Mouse (Mus musculus) liver, embryonic 15.5 days (tissue): Measurements from ENCODE around the gene Zfp692. TPM values are rescaled to one million over a fixed set of nuclear protein-coding genes. Genes with fewer than 3 reads are reported as not detected.
A peak's percentile ranks its signal among the peaks of the same experiment; 100 is the strongest.
"Not testable (repeated sequence)": the region's sequence is repeated elsewhere in the genome, so short reads cannot be mapped to it uniquely, and the experiment has no call there.

Source experiments
- ATAC-seq: fragments of 200-750 bp; cut with Nextera tagmentation; 2 replicates; pipeline ENCODE4 v1.8.0; 2017; ENCODE audit warnings: moderate number of reproducible peaks, mild to moderate bottlenecking, moderate library complexity; ENCODE audit not compliant: insufficient read depth
- H3K27ac ChIP-seq: fragments of 300-500 bp; sonication (generic); replicated peaks from 2 replicates; pipeline ENCODE4 v1.5.1; 2015; ENCODE audit warnings: mild to moderate bottlenecking, inconsistent platforms
- H3K27me3 ChIP-seq: fragments of 300-500 bp; sonication (generic); 2 replicates; pipeline ENCODE4 v1.6.1; 2015; ENCODE audit warnings: mild to moderate bottlenecking, inconsistent platforms
- H3K36me3 ChIP-seq: fragments of 300-500 bp; sonication (generic); replicated peaks from 2 replicates; pipeline ENCODE4 v1.6.1; 2015; ENCODE audit warnings: moderate library complexity, mild to moderate bottlenecking, inconsistent platforms
- H3K4me1 ChIP-seq: fragments of 300-500 bp; sonication (generic); replicated peaks from 2 replicates; pipeline ENCODE4 v1.6.1; 2015; ENCODE audit warnings: inconsistent platforms
- H3K4me2 ChIP-seq: fragments of 300-500 bp; sonication (generic); 2 replicates; pipeline ENCODE4 v1.6.1; 2015; ENCODE audit warnings: moderate library complexity, mild to moderate bottlenecking, inconsistent platforms
- H3K4me3 ChIP-seq: fragments of 300-500 bp; sonication (generic); replicated peaks from 2 replicates; pipeline ENCODE4 v1.5.1; 2015; ENCODE audit warnings: mild to moderate bottlenecking, inconsistent platforms
- H3K9ac ChIP-seq: fragments of 300-500 bp; sonication (generic); 2 replicates; pipeline ENCODE4 v1.6.1; 2015; ENCODE audit warnings: moderate library complexity, mild to moderate bottlenecking, inconsistent platforms
- H3K9me3 ChIP-seq: fragments of 300-500 bp; sonication (generic); replicated peaks from 2 replicates; pipeline ENCODE4 v1.6.1; 2016; ENCODE audit warnings: inconsistent platforms
- WGBS: fragments of 180-500 bp; shearing (Covaris S2); methylation state at CpG from one replicate; pipeline ENCODE4 v1.1.7; 2015; ENCODE audit warnings: mixed read lengths; ENCODE audit not compliant: insufficient replicate concordance; 5-methylcytosine and 5-hydroxymethylcytosine counted together
- polyA plus RNA-seq: library from polyadenylated mRNA; unstranded; fragments of >200 nt; fragmentation: Nextera tagmentation; extraction: Ambion mirVana; gene quantifications from 2 replicates; pipeline ENCODE4 v1.2.1, GENCODE M21; 2015

Gene Zfp692
- polyA plus RNA-seq, 1 experiment from 2014 or later, result 9.4 TPM

- H3K9me3 ChIP-seq, result no peaks in the 10 kb centered on the region
- no peak overlapping the region for H3K4me3 ChIP-seq
- H3K9ac ChIP-seq, result no peak overlapping the region
- H3K4me2 ChIP-seq, result 0 out of 2 replicates have a peak overlapping the region, but pooled peaks have one; percentile 8
- H3K27me3 ChIP-seq, result no peaks in the 10 kb centered on the region
- 67% methylated on average over 3 of the region's 3 CpGs for WGBS
- H3K36me3 ChIP-seq, result peaks cover 4% of the 10 kb centered on the region
- no peak for ATAC-seq
- H3K27ac ChIP-seq, result peak overlapping the region; percentile 94
- peaks cover 76% of the 10 kb centered on the region for H3K4me1 ChIP-seq
These were observed 48.1 kb downstream of the Zfp692 start for GRCm38 (mm10) chr11:58354927-58355326.

- no peak for ATAC-seq
- Histone ChIP-seq H3K4me2 (no peak overlapping the region), H3K27ac (no peak overlapping the region), H3K36me3 (no peaks in the 10 kb centered on the region), H3K27me3 (no peaks in the 10 kb centered on the region), H3K4me3 (no peak overlapping the region), H3K4me1 (peaks cover 60% of the 10 kb centered on the region), H3K9me3 (no peaks in the 10 kb centered on the region), H3K9ac (no peak overlapping the region)
- WGBS, result 82% methylated on average over 3 of the region's 3 CpGs
These were observed 50.2 kb downstream of the Zfp692 start for GRCm38 (mm10) chr11:58357042-58357441.

- H3K27ac ChIP-seq, result 0 out of 2 replicates have a peak overlapping the region, but pooled peaks have one; percentile 15
- no peak overlapping the region for H3K9ac ChIP-seq
- H3K4me1 ChIP-seq, result peaks cover 51% of the 10 kb centered on the region
- ATAC-seq, result no peak
- H3K4me3 ChIP-seq, result no peak overlapping the region
- no peak overlapping the region for H3K4me2 ChIP-seq
- 57% methylated on average over 6 of the region's 6 CpGs for WGBS
- H3K27me3 ChIP-seq, result no peaks in the 10 kb centered on the region
- H3K9me3 ChIP-seq, result no peaks in the 10 kb centered on the region
- no peaks in the 10 kb centered on the region for H3K36me3 ChIP-seq
These were observed 51.1 kb downstream of the Zfp692 start for GRCm38 (mm10) chr11:58357844-58358534.

- H3K9ac ChIP-seq, result not testable (repeated sequence)
These were observed 55.7 kb downstream of the Zfp692 start for GRCm38 (mm10) chr11:58362562-58362961.

More at GRCm38 (mm10) chr11:58362562-58362961, 55.7 kb downstream of the Zfp692 start:
- H3K36me3 ChIP-seq, H3K27me3 ChIP-seq, H3K9me3 ChIP-seq, ATAC-seq, H3K4me2 ChIP-seq, H3K27ac ChIP-seq, H3K4me3 ChIP-seq: not testable (repeated sequence)
- no CpG with 5 or more reads among the region's 6 CpGs for WGBS
- peaks cover 17% of the 10 kb centered on the region for H3K4me1 ChIP-seq

Other genes with a start within 250 kb of the Zfp692 start
- gene Gm12248, start 213.9 kb upstream of the Zfp692 start, polyA plus RNA-seq, result not detected in 2 replicates
- gene Cnot8, start 202.9 kb upstream of the Zfp692 start, polyA plus RNA-seq, result 34.1 and 37.2 TPM in 2 replicates
- 9.3 and 9.8 TPM in 2 replicates for gene Gemin5, start 138.5 kb upstream of the Zfp692 start, polyA plus RNA-seq
- gene Mrpl22, start 135.4 kb upstream of the Zfp692 start, polyA plus RNA-seq, result 79.1 and 90.7 TPM in 2 replicates
- 9.9 and 11.2 TPM in 2 replicates for gene Igtp, start 107.5 kb upstream of the Zfp692 start, polyA plus RNA-seq
- gene Irgm2, start 107.5 kb upstream of the Zfp692 start, polyA plus RNA-seq, result 6.1 and 6.3 TPM in 2 replicates
- gene 4930438A08Rik, start 32.3 kb upstream of the Zfp692 start, polyA plus RNA-seq, result 2.9 and 3.2 TPM in 2 replicates
- gene Zfp672, start 23.3 kb downstream of the Zfp692 start, polyA plus RNA-seq, result 35.0 and 36.0 TPM in 2 replicates
- gene Sh3bp5l, start 23.7 kb downstream of the Zfp692 start, polyA plus RNA-seq, result 16.7 and 19.0 TPM in 2 replicates
- 0.97 and 1.5 TPM in 2 replicates for gene Lypd8, start 72.0 kb downstream of the Zfp692 start, polyA plus RNA-seq
- not detected in 2 replicates for gene 1810065E05Rik, start 114.0 kb downstream of the Zfp692 start, polyA plus RNA-seq
- not detected in 2 replicates for gene Gm12253, start 125.5 kb downstream of the Zfp692 start, polyA plus RNA-seq
- not detected in 2 replicates for gene Lypd9, start 145.9 kb downstream of the Zfp692 start, polyA plus RNA-seq
- not detected in 2 replicates for gene Olfr30, start 155.2 kb downstream of the Zfp692 start, polyA plus RNA-seq
- gene Olfr332, start 185.5 kb downstream of the Zfp692 start, polyA plus RNA-seq, result not detected in 2 replicates
- not detected in 2 replicates for gene Olfr331, start 195.5 kb downstream of the Zfp692 start, polyA plus RNA-seq
- not detected in 2 replicates for gene Olfr330, start 227.8 kb downstream of the Zfp692 start, polyA plus RNA-seq
- not detected in 2 replicates for gene Olfr329-ps, start 239.4 kb downstream of the Zfp692 start, polyA plus RNA-seq
- gene Olfr328, start 248.6 kb downstream of the Zfp692 start, polyA plus RNA-seq, result not detected in 2 replicates